Mouse (Mus musculus): Measurements from ENCODE around the gene Efcab14. TPM values are rescaled to one million over a fixed set of nuclear protein-coding genes. Genes with fewer than 3 reads are reported as not detected.

Gene Efcab14
- 10 to 100 TPM; 43.4 TPM for polyA plus RNA-seq (2017; shearing (Covaris generic))

- ATAC-seq, result peak; percentile 98
Observed at GRCm38 (mm10) chr4:115737551-115738041, at the start of gene Efcab14. Gene Efcab14 (plus strand): TSS chr4:115737744.

DNA sequence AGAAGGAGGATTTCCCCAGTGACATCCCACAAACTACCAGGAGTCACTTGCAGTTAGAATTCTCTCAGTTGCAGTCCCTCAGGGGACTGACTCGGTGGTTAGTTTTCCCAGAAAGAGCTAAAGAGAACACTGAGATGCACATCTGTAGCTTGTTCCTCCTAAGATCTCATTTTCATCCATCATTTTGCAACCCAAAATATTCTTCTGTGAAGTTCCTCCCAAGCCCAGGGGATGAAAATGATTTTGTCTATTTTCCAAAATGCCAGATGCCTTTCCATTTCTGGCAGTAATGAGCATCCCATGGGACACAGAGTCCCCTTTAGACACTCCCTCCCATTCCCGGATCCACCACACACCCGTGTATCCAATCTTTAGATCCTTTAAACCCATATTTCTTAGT, 36.1 kb upstream of the Efcab14 start:
- ATAC-seq, result no peak

DNA sequence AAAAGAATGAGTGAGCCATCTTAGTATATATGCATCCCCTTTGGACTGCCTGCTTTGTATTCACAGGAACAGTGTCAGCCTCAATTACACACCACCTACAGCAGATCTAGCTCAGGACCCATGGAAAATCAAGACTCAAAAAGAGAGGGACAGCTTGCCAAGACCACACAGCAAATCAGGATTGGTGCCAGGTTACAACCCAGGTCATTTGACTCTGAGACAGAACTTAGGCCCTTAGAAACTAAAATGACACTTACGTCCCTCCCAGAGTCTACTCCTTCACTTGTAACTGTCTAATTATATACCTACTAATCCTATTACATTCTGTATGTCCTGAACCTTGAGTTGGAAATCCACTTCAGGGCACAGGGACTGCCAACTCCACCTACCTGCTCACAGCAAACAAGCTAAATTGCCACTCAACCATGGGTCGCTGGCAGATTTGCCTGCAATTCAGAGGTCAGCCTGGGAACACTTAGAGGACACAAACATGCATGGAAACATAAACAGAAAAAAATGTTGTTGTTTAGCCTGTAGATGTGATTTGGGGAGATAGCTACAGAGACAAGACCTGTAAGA, 33.5 kb upstream of the Efcab14 start:
- ATAC-seq, result no peak

DNA sequence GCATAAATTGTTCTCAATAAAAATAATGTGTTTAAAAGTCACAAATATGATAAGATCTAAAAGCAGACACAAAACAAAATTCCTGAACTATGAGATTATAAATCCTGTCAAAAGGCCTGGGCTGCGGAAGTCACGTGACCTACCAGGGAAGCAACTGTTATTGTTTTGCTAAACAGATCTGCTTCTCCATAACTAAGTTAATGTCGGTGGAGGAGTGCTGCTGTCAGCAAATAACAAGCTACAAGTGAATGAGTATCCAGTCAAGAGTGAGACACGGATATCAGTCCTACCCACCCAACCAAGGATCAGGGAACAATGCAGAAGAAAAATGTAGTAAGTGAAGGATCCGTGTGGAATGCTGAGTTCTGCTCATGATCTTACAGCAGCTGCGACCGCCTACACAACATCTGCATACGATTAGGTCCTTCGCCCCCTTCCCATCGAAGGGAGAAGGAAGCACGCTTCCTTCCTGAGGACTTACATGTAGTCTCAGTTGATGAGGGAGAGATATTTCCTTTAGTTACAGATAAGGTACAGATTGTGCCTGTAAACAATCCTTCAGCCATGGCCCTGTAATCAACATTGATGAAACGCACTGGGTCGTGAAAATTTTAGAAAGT, 28.5 kb upstream of the Efcab14 start:
- no peak for ATAC-seq

DNA sequence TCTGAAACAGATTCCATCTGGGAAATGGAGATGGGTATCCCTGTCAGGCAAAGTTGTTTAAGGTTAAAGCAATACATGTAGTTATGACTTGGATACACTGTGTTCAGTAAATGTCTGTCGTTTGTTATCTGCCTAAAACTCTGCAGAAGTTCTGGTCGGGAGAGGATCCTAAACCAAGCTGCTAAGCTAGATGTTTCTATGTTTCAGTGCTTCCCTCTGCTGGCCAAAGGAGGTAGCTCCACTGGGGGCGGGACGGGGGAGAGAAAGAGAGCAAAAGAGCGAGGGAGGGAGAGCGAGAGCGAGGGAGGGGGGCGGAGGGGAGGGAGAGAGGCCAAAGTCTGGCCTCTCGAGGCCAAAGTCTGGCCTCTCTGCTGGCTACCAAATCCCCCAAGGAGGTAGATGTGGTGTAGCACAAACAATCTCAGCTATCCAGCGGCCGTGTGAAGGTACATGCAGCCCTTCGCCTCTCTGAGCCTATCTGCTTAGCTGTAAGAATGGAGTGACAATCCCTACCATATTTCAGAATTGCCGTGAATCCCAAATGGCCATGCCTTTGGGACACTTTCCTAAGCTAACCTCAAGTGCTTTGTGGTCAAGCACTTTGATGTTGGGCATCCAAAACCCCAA, 27.6 kb upstream of the Efcab14 start:
- no peak for ATAC-seq

GRCm38 (mm10) chr4:115728721-115729120, 8.8 kb upstream of the Efcab14 start:
- ATAC-seq, result no peak

DNA sequence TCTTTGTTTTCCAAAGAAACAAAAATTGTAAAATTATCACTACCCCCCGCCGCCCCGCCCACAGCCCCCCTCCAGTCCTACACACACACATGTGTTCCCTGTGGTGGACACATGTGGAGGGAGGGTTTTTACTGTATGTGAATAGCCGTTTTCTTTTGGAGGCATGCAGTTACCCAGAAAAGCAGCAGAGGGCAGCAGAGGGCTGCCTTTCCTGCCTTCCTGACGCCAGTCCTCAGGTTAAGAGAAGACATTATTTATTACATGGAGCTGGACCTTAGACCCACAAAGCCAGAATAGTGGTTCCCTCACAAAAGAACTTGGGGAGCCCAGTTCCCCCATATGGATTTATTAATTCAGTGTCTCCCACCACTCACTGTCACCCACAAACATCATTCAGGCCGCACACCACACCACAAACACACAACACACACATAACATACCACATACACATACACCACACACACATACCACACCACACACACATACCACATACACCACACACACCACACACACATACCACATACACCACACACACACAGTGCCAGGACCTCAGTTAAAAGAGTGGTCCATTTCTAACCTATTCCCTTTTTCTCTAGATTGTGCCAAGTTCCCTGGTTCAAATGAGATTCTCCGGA, 5.8 kb upstream of the Efcab14 start:
- ATAC-seq, result peak; percentile 75

GRCm38 (mm10) chr4:115732223-115732818, 5.2 kb upstream of the Efcab14 start:
- ATAC-seq, result no peak

DNA sequence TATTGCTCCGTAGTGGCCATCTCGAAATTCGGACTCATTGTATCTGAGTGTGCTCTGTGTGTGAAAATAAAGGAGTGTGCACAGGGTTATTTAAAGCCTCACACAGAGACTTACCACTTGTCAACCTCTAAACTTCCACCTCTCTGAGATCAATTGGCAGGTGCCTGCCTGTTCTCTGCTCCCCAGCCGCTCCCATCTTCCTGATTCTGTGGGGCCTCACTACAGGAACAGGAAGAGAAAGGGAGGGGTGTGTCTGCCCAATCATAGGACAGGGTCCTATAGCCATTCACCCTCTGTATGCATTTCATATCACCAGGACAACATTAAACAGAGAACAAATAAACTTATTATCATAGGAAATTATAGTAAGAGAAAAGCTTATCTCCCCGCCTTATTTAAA, 3.8 kb upstream of the Efcab14 start:
- no peak for ATAC-seq

DNA sequence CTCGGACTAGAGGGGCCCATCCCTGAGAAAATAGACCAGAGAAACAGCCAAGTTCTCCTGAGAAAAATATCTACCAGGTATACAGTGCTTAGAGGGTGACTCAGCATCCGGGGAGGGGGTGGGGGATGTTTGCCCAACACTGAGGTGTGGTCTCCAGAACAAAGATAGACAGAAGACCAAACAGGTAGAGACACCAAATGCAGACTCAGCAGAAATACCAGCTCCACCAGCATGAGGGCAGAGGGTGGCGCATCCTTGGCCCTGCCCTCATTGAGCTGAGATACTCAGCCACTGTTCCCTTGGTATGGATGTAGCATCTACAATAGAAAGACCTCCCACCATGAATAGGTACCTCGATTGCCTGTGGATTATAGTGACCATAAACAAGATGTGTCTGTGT, 2.7 kb upstream of the Efcab14 start:
- ATAC-seq, result no peak

- no peak for ATAC-seq
Observed at GRCm38 (mm10) chr4:115738481-115738985, 989 bp downstream of the Efcab14 start.

DNA sequence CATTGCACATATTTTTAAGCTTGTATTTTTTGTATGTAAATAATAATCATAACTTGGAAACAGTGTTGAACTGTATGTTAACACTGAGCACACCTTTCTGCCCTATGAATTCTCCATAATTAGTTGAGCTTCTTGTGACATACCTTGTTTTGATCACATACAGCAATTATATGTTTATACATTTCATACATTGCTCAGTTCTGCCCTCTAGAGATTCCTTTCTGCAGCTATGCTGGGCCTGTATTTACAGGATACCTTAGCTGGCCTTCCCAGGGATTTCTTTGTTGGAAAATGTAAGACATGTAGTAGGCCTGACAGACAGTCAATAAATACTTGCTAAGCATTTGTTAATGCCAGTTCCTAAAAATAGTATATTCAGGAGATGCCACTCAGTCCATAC, 5.1 kb downstream of the Efcab14 start:
- ATAC-seq, result no peak

DNA sequence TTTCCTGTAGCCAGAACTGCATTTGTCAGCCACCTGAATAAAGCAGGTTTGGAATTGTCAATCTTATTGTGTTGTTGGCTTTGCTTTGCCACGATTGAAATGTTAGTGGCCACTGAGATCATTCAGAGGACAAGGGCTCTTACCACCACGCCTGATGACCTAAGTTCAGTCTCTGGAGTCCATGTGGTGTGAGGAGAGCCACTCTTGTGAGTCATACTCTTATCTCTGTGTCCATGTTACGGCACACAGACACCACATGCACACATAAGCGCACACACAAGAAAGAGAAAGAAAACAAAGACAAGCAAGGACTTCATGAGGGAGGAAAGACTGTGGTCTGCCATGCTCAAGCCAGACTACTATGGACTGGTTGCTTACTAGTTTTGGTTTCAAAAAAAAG, 5.6 kb downstream of the Efcab14 start:
- ATAC-seq, result no peak

- no peak for ATAC-seq
Observed at GRCm38 (mm10) chr4:115748181-115748580, 10.6 kb downstream of the Efcab14 start.

- ATAC-seq, result no peak
Observed at GRCm38 (mm10) chr4:115749336-115749735, 11.8 kb downstream of the Efcab14 start.

GRCm38 (mm10) chr4:115754101-115754500, 16.6 kb downstream of the Efcab14 start:
- ATAC-seq, result no peak

DNA sequence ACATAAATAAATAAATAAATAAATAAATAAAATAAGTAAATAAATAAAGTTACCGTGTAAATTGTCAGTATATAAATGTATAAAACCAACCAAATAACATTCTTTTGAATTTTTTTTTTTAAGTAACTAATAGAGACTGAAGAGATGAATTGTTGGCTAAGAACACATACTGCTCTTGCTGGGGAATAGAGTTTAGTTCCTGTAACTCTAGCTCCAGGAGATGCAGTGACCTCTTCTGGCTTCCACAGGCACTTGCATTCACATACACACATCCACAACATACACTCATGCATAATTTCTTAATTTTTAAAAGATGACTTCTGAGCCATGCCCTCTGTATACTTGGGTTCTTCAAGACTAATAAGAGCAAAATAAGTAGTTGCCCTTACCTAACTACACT, 17.3 kb downstream of the Efcab14 start:
- no peak for ATAC-seq

DNA sequence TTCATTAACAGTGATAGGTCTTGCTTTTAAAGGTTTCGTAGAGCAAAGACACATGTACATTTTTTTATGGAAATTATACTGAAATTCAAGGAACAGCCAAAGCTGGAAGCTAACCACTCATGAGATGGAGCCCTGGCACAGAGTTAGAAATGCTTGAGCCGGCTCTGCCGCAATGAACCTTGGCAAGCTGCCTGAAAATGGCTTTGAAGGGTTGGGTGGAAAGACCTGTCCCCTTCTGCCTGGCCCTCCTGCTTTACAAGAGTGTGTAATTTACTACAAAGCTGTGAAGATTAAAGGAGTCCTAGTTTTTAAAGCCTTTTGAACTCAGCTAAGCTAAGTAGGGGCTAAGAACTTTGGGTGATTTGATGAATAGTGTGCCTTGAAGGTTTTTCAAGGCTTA, 23.7 kb downstream of the Efcab14 start:
- no peak for ATAC-seq

DNA sequence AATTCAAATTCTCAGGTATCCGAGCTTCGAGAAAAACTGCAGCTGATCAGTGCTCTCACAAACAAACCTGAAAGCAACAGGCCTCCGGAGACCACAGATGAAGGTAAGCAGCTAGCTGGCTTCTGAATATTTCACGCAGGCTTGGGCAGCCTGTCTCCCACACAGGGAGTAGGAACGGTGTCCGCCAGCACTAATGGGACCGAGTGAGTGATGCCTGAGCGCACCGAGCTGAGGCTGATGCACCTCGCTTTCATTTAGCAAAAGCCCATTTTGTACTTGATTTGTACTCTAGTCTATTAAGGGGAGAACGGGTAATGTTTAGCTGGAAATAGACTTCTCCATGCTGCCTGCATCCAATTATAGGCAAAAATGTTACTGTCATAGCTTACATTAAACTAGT, 27.0 kb downstream of the Efcab14 start:
- ATAC-seq, result no peak

DNA sequence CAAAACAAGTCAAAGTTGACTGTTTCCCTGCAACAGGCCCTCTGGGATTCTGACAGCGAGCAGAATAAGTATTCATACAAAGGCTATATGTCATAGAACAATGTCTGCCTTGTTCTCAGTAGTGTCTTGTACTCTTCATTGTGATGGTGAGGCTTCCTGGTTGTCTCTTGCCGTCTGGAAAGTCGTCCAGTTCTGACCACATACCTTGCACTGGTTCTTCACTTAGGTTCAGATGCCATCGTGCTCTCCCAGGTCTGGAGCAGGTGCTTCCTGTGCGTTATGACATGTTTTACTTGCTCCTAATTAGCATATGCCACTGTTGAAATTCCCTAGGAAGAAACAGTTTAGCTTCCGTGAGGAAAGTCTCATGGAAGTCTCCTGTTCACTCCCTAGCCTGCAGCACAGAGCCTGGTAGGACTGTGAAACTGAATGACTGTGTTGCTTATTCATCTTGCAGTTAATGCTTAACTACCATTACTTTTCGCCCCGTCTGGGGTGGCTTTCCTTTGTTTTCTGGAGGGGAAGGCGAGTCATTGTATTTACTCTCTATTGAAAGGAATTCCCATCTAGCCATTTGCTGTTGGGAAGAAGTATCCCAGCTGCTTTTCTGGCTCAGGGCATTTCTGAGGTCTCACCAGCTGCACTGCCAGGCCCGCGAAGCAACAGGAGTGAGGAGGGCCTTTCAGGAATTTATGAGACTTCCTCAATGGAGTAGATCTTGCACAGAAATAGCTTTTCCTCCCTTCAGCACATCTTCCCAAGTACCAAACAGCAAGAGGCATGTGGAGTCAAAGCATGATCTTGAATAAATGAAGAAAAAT, 30.3 kb downstream of the Efcab14 start:
- no peak for ATAC-seq

GRCm38 (mm10) chr4:115775056-115775455, 37.5 kb downstream of the Efcab14 start:
- ATAC-seq, result no peak

DNA sequence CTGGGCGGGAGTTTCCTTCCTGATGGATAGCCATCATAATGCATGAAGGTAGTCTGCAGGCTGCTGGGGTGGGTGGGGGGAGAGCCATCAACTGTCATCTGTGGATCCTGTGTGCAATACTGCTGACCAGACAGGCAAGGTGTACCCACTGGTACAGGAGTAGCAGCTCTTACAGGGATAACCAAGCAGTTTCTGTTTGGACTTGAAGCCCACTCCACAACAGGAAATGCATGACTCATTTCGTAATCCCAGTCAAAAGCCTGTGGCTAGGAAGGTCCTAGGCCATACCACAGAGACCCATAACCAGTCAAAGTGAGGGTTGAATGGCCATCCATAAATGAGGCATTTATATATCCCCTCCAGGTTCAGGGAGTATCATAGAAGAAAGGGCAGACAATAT, 40.1 kb downstream of the Efcab14 start:
- no peak for ATAC-seq

Data from activated CD4-positive, CD25-positive, alpha-beta regulatory T cell, adult 4 months (primary cell).